Mouse (Mus musculus): ENCODE measurements around the gene Iqce.
"Not testable (repeated sequence)": the region's sequence is repeated elsewhere in the genome, so short reads cannot be mapped to it uniquely, and the experiment has no call there.

Gene Iqce

GRCm38 (mm10) chr5:140704378-140705251, 2.4 kb upstream of the Iqce start, which contains the start of gene Brat1:
Brat1 (plus strand) TSS chr5:140705011.
- DNase-seq (ENCODE audit: low read depth, low spot score): peak; percentile 100

DNA sequence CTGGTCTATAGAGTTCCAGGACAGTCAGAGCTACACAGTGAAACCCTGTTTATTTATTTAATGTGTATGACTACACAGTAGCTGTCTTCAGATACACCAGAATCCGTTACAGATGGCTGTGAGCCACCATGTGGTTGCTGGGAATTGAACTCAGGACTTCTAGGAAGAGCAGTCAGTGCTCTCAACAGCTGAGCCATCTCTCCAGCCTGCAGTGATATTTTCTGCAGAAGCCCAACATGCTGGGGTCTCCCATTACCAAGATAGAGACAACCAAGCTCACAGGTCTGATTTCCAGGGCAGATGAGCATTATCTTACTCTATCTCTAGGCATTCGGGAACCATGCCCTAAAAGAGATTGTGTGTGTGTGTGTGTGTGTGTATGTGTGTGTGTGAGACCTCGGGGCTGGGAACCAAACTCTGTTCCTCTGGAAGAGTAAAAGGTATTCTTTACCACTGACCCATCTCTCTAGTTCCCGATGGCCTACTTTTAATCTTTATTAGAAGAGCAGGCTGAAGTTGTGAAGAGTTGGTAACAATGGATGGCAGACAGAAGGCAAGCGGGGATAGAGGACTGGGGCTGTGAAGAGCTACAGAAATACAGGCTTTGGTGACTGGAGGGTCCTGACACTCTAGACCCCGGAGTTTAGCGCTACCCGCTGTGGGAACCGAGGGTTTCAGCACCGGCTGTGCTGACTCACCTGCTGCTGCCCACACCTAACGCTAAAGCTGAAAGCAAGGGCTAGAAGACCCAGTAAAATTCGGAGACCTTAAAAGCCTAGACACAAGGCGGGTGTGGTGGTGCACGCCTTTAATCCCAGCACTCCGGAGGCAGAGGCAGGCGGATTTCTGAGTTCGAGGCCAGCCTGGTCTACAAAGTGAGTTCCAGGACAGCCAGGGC, 1.6 kb upstream of the Iqce start:
- DNase-seq (ENCODE audit: low read depth, low spot score): no peak

- no peak for DNase-seq (ENCODE audit: low read depth, low spot score)
These were observed 519 bp upstream of the Iqce start for GRCm38 (mm10) chr5:140702618-140703175.

GRCm38 (mm10) chr5:140701661-140702060, 517 bp downstream of the Iqce start:
- DNase-seq (ENCODE audit: low read depth, low spot score): no peak

DNA sequence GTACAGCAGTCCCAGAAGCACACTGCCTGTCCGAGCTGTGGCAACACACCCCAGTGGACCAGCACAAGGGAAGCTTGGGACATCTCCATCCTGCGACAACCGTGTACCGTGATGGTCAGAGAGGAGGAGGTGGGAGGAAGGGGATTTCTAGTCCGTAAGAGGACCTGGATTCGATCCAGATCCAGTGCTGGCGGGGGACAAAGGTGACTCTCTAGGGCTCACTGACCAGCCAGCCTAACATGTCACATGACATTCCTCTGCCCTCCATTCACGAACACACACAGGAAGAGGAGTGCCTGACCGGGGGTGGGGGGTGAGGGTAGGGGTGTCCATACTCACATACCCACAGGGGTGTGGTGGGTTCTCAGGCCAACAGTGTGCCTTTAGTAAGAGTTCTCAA, 2.4 kb downstream of the Iqce start:
- DNase-seq (ENCODE audit: low read depth, low spot score): no peak

DNA sequence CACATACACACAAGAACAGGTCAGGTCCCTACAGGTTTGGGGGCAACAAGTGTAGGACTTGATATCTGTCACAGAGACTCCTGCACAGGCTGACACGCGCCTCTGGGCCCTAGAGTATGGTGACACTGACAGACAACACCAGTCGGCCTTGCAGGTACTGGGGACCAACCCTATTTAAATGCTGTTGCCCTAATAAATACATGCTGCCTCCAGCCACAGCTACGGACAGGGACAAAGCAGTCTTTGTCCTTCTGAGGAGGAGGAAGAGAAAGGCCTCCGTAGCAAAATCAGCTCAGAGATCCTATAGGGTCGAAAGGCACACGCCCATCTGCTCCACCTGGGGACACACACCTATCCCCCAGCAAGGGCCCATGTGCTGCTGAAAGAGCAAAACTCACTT, 6.2 kb downstream of the Iqce start:
- no peak for DNase-seq (ENCODE audit: low read depth, low spot score)

- no peak for DNase-seq (ENCODE audit: low read depth, low spot score)
These were observed 13.7 kb downstream of the Iqce start for GRCm38 (mm10) chr5:140688434-140688833.

- no peak for DNase-seq (ENCODE audit: low read depth, low spot score)
These were observed 17.6 kb downstream of the Iqce start for GRCm38 (mm10) chr5:140684343-140685148.

- DNase-seq (ENCODE audit: low read depth, low spot score): no peak
These were observed 20.1 kb downstream of the Iqce start for GRCm38 (mm10) chr5:140682113-140682512.

DNA sequence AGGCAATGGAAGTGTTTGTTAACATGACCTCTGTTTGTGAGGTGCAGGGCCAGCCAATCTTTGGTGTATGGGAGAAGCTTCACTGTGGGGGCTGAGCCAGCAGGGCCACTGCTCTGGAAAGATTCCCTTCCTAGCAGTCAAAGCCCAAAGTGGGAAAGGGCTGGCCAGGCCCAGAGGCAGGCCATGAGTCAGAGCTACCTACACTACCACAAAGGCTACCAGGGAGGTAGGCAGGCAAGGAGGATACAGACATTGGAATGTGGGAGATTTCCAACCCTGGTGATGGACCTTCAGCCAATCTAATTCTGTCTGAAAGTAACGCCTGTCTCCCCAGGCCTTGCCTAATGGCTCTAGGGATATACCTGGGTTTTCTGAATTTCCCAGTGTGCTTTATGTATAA, 21.2 kb downstream of the Iqce start:
- no peak for DNase-seq (ENCODE audit: low read depth, low spot score)

DNA sequence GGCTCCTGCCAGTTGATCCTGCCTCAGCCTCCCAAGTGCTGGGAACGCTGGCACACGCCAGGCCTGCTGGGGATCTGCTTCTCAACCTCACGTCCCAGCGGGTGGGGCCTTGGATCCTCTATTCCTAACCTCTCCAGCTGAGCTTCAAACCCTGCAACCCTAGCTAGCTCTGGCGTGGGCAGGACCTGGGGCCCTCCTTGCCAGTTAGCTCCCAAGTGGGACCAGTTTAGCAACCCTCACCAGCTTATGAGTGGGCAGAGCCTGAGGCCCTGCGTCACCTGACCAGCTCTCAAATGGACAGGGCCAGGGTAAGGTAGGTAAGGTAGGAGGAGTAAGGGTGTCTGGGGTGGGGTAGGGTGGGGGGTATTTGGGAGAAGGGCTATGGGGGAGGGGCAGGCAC, 22.1 kb downstream of the Iqce start:
- DNase-seq (ENCODE audit: low read depth, low spot score): no peak

- no peak for DNase-seq (ENCODE audit: low read depth, low spot score)
These were observed 25.0 kb downstream of the Iqce start for GRCm38 (mm10) chr5:140677137-140677536.

DNA sequence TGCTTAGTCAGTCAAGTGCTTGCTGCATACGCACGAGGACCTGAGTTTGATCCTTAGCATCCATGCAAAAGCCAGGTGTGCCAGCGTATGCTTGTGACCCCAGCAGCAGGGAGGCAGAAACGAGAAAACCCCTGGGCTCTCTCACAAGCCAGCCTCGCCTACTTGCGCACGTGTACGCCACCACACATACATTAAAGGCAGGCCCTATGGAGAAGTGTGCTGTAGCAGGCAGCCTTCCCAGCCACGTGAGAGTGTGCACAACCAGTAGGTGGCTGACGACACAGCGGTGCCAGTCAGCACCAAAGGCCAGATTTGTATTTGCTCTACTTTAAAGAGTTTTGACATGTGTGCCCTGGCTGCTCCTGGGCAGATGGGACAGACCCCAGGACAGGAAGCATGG, 26.5 kb downstream of the Iqce start:
- DNase-seq (ENCODE audit: low read depth, low spot score): no peak

DNA sequence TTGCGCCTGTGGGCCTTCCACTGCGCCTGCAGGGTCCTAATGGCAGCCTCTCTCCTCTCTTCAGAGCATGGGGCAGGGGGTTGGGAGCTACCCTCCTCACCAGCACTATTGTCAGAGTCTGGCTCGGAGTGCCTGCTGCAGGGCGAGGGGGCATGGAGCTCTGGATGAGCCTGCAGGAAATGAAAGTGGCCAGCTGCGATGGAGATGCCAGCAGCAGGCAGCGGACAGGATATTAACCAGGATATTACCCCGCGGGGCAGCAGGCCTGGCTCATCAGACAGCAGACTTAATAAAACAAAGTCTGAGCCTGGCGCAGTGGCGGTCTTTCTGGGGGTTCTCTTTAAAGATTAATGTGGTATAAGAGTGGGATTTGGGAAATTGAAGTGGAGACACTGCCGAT, 27.1 kb downstream of the Iqce start:
- no peak for DNase-seq (ENCODE audit: low read depth, low spot score)

DNA sequence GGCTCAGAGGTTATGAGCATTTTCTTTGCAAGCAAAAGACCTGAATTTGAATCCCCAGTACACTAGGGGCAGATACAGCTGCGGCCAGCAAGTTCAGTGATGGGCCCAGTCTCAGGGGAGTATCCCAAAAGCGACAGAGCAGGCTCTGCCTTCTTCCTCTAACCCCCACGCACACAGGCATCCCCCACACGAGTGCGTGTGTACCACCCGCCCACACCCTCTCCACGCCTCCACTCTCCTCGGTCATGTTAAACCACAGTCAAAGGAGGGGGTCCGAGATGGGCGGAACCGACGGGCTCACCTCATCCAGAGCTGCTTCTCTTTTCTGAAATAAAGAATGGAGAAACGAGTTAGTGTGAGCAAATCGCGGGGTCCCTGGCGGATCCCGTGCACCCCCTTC, 28.1 kb downstream of the Iqce start:
- DNase-seq (ENCODE audit: low read depth, low spot score): no peak

DNA sequence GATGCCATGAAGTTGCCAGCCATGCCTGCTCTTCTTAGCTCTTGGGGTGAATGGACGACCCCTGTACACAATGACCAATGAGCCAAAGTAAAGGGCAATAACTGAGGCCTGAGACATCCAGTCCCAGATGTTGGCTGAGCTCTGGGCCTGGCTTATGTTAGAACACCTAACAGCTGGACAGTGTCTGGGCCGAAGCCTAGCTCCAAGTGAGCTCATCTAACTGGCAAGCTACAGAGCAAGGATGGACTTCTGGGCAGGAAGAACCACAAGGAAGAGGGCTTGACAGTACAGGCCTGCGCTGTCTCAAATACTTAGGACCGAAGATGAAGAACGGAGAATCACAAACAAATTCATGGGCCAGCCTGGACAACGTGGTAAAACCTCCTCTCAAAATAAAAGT, 29.6 kb downstream of the Iqce start:
- not testable (repeated sequence) for DNase-seq (ENCODE audit: low read depth, low spot score)

DNA sequence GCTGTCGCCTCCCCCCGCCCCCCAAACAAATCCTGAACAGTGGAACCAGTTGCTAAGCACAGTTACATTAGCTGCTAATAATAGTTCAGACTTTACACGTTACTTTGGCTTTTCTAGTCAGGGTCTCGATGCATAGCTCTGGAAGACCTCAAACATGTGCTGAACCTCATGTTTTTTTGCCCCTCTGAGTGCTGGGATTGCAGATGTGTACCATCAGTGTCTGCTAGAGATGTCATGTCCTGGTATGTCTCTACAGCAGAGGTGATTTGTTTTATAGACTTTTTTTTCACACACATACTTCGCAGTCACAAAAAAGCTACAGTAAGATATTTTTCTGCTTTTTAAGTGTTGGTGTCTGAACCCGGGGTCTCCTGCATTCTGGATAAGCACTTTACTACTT, 30.1 kb downstream of the Iqce start:
- DNase-seq (ENCODE audit: low read depth, low spot score): no peak

DNA sequence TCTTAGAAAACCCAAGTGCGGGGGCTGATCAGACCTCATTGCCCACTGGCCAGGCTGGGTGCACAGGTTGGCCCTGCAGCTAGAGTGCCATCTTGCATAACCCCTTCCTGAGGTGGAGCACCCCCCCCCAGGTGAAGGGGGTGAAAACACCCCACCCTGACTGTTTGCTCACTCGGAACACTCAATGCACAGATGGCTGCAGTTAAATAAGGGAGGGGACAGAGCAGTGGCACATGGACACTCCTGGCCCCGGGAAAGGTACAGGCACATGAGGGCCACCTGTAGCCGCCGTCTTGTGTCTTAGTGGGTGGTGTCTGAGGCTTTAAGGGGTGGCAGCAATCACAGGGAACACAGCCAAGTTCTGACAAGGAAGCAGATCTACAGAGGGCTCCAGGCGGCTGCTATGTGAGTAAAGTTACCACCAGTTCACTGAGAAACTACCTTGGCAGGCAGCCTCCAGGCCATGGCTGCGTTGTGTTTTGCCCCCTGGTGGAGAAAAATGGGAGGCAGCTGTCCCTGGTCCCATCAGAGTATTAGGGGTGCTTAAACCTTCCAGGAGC, 38.5 kb downstream of the Iqce start:
- DNase-seq (ENCODE audit: low read depth, low spot score): peak; percentile 44

- no peak for DNase-seq (ENCODE audit: low read depth, low spot score)
These were observed 39.2 kb downstream of the Iqce start for GRCm38 (mm10) chr5:140662741-140663592.
